22 mouse cellular contexts compared by ENCODE assay signal in the genomic region with DNA sequence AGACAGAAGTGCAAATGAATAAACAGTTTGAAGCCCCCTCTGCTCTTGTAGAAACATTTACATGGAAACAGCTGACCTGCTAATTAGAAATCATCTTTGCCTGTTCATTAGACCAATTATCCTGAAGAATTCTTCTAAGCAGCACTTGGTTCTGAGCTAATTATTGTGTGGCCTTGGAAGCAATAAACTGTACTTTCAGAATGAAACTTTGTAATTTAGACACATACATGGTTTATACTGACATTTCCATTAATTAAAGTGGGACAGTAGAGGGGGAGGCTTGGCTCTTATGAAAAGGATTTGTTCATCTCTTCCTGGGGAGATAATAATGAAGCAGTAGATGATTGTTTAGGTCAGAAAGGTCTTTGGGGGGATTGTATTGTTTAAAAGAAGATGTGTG.
"Had no signal": no experiment of that assay in that cellular context is flagged by ENCODE, and none has a peak within 500 bp of the region (broad histone marks: within the 10 kb centered on the region; RNA-seq: fewer than 3 reads in every experiment).

No protein-coding gene starts in this region.

- H3K27me3 ChIP-seq: limb, embryonic 12.5 days; limb, embryonic 15.5 days; lung, embryonic 15.5 days; midbrain, embryonic 13.5 days; neural tube, embryonic 12.5 days had no signal

- H3K4me1 ChIP-seq: limb, embryonic 15.5 days; lung, embryonic 15.5 days; megakaryocyte, embryonic 14.5 days; midbrain, embryonic 10.5 days; midbrain, embryonic 13.5 days; neural tube, embryonic 12.5 days had no signal

- H3K36me3 ChIP-seq: limb, embryonic 12.5 days; limb, embryonic 15.5 days; lung, embryonic 15.5 days; midbrain, embryonic 10.5 days; midbrain, embryonic 13.5 days; neural tube, embryonic 12.5 days had no signal

- H3K9me3 ChIP-seq: limb, embryonic 12.5 days; limb, embryonic 15.5 days; lung, embryonic 15.5 days; midbrain, embryonic 10.5 days had no signal

- H3K4me3 ChIP-seq: limb, embryonic 12.5 days; limb, embryonic 15.5 days; lung, embryonic 15.5 days; megakaryocyte, embryonic 14.5 days; midbrain, embryonic 10.5 days; midbrain, embryonic 13.5 days; neural tube, embryonic 12.5 days had no signal

- H3K4me2 ChIP-seq: limb, embryonic 12.5 days; limb, embryonic 15.5 days; liver, embryonic 11.5 days; lung, embryonic 15.5 days; midbrain, embryonic 13.5 days; neural tube, embryonic 12.5 days had no signal

- ATAC-seq: liver, postnatal 0 days; midbrain, embryonic 13.5 days had no signal

- H3K9ac ChIP-seq: limb, embryonic 12.5 days; limb, embryonic 15.5 days; liver, embryonic 14.5 days; liver, postnatal 0 days; lung, embryonic 15.5 days; midbrain, embryonic 13.5 days; neural tube, embryonic 12.5 days had no signal

- DNase-seq: kidney, postnatal 4 days; left cerebral cortex, postnatal 4 days; liver, postnatal 0 days; lung, postnatal 10 days; lung, postnatal 36 days; right cerebral cortex, adult 18-20 months; right cerebral cortex, postnatal 14 days; right cerebral cortex, postnatal 4 days; thymus, adult 2 months; thymus, postnatal 14 days; thymus, postnatal 4 days had no signal

- H3K27ac ChIP-seq: kidney, postnatal 0 days; limb, embryonic 12.5 days; limb, embryonic 15.5 days; liver, embryonic 14.5 days; lung, embryonic 15.5 days; midbrain, embryonic 10.5 days; midbrain, embryonic 13.5 days; neural tube, embryonic 12.5 days; stomach, postnatal 0 days had no signal
